Mouse (Mus musculus): ENCODE data around the gene Zfp119b.
A peak's percentile ranks its signal among the peaks of the same experiment; 100 is the strongest.
"Not testable (repeated sequence)": the region's sequence is repeated elsewhere in the genome, so short reads cannot be mapped to it uniquely, and the experiment has no call there.

Zfp119b gene

GRCm38 (mm10) chr17:55957726-55958583 is 8.7 kb upstream of the Zfp119b start:
- no peak for DNase-seq (ENCODE audit: low read depth, low spot score)

- DNase-seq (ENCODE audit: low read depth, low spot score) = no peak
These were observed 7.9 kb upstream of the Zfp119b start for GRCm38 (mm10) chr17:55957168-55957567.

GRCm38 (mm10) chr17:55956591-55956990 is 7.3 kb upstream of the Zfp119b start:
- DNase-seq (ENCODE audit: low read depth, low spot score) = no peak

DNA sequence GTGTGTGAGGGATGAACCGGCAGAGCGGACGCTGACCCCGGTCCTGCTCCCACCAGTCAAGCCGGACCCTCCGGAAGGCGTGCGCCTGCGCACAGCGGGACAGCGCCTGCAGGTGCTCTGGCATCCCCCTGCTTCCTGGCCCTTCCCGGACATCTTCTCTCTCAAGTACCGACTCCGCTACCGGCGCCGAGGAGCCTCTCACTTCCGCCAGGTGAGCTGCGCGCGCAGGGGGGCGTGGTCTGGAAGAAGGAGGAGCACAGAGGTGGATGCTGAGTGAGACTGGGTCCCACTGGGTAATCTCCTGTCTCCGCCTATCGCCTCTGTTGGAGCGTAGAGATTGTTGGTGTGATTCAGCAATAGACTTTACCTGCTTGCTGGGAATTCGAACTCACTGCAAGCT is 6.8 kb upstream of the Zfp119b start:
- DNase-seq (ENCODE audit: low read depth, low spot score) = peak; percentile 88

DNA sequence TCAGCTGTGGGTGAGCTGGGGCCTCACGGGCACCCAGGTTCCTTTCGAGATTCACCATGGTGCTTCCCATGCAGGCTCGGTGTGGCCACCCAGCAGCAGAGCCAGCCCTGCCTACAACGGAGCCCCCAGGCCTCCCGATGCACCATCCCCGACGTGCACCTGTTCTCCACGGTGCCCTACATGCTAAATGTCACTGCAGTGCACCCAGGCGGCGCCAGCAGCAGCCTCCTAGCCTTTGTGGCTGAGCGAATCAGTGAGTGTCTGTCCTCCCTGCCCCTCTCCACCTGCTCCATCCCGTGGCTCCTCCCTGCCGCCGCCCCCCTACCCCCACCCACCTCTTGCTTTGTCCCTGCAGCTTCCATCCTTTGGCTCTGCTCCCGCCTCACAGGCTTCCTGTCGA is 4.9 kb upstream of the Zfp119b start:
- no peak for DNase-seq (ENCODE audit: low read depth, low spot score)

GRCm38 (mm10) chr17:55953751-55954150 is 4.5 kb upstream of the Zfp119b start:
- no peak for DNase-seq (ENCODE audit: low read depth, low spot score)

DNA sequence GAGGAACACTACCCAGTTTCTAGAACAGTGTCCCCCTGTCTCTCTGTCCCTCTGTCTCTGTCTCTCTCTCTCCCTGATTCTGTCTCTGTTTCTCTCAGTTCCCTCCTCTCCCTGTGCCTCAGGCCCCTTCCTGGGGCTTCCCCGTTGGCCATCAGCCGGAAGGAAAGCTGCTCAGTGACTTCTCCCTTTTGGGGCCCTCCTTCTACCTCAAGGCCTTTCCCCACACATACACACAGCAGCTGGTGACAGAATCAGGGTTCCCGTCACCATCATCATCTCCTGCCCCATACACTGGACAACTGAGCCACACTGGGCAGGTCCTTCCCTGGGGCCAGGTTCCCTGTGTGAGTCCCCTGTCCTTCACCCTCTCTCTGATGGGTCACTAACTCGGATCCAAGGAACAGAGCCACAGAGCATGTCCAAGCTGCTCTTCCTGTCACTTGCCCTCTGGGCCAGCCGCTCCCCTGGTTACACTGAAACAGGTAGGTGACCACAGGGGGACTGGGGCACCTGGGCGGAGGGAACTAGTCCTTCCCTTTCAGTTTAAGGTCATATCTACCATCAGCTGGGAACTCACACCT is 3.2 kb upstream of the Zfp119b start, which contains the start of gene Ebi3:
TSS of gene Ebi3 (plus strand) at position 194 of the 581 bp plus-strand sequence.
- no peak for DNase-seq (ENCODE audit: low read depth, low spot score)

GRCm38 (mm10) chr17:55952041-55952440 is 2.7 kb upstream of the Zfp119b start:
- DNase-seq (ENCODE audit: low read depth, low spot score) = no peak

DNA sequence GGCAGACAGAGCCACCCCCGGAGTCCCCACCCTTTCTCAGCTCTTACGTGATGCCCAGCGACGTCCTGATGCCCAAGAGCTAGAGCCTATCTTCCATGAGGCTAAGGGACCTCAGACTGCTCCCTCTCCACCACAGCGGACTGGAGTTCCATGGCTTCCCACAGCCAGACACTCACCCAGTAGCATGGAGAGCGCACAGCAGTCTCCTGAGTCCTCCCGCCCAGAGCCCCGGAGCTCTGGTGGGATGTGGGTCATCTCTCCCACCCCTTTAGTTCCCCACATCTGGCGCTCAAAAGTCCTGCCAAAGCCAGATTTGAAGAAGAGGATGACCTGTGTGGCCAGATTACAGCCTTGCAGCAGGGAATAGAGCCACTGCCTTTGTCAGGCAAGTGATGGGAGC is 1.3 kb upstream of the Zfp119b start:
- no peak for DNase-seq (ENCODE audit: low read depth, low spot score)

DNA sequence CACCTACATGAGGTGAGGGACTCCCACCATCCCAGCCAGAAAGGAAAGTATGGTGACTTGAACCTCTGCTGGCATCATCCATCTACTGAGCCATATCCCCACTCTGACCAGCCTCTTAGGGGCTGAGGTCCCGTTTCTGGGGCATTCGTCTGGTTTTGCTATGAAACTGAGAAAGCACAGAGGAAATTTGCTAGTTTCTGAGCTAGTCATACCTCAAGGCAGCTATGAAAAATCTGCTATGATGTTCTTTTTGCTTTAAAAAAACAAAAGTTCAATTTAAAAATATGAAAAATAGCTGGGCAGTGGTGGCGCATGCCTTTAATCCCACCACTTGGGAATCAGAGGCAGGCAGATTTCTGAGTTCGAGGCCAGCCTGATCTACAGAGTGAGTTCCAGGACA is 653 bp downstream of the Zfp119b start:
- no peak for DNase-seq (ENCODE audit: low read depth, low spot score)

DNA sequence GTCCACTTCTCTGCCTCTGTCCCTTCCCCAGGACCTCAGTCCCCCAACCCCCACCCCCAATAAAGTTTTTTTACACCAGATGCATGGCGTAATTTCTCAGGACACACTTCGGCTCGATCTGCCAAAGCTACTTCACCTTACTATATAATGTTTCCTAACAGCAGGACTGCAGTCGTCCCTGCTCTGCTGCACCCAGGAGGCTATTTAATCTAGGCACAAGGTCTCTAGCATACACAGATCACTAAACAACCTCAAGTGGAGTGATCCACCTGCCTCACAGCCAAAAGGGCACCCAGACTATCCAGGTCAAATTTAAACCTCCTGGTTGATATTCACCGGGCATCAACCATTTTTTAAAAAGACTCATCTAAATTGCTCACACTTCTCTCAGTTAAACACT is 3.6 kb downstream of the Zfp119b start:
- no peak for DNase-seq (ENCODE audit: low read depth, low spot score)

DNA sequence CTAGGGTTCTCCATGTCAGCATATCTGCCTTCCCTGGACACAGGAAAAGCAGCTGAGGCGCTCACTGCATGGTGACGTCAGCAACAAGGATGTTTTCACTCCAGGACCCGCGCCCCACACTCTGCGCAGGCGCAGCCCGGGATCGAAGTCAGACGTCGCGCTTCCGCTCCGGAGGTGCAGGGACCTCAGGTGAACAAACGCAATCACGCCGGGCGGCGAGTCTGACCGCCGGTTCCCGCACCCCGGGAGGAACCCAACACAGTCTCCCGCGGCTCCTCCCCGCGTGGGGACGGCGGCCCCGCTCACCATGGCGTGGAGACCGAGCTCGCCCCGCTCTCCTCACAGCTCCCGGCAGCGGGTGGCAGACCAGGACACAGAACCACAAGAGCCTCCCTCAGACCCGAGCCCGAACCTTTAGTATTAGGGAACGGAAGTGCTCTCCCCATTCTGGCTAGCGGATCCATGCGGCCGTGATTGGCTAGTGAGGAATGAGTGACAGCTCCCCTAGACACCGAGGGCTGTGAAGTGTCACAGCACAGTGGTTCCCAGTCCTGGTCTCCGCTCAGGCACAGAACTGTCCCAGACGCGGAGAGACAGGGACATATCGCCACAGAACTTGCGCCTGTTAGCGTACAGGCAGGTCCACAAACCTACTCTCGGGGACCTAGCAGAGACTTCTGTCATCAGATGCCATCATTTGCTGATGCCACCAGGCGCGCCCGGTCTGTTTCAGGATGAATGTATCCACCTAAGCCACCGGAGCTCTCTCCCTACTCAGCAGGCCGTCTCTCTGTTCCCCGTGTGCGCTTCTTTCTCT is 4.2 kb downstream of the Zfp119b start:
- DNase-seq (ENCODE audit: low read depth, low spot score) = peak; percentile 50

- not testable (repeated sequence) for DNase-seq (ENCODE audit: low read depth, low spot score)
These were observed 4.9 kb downstream of the Zfp119b start for GRCm38 (mm10) chr17:55944387-55944865.

- no peak for DNase-seq (ENCODE audit: low read depth, low spot score)
These were observed 16.1 kb downstream of the Zfp119b start for GRCm38 (mm10) chr17:55933191-55933590.

DNA sequence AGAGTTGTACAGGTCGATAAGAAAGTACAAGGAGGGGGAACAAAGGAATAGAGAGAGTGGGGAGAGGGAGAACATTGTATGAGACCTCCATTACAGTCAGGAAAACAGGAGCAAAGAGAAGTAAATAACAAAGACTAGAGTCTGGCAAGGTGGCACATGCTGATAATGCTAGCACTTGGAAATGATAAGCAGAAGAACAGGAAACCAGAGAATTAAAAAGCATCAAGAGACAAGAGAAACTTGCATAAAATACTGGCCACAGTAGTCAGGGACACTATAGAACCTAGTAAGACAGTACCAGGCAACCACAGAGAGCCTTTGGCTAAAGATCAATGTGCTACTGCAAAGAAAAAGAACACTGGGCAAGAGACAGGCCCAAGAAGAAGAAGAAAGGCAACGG is 16.7 kb downstream of the Zfp119b start:
- DNase-seq (ENCODE audit: low read depth, low spot score) = no peak

DNA sequence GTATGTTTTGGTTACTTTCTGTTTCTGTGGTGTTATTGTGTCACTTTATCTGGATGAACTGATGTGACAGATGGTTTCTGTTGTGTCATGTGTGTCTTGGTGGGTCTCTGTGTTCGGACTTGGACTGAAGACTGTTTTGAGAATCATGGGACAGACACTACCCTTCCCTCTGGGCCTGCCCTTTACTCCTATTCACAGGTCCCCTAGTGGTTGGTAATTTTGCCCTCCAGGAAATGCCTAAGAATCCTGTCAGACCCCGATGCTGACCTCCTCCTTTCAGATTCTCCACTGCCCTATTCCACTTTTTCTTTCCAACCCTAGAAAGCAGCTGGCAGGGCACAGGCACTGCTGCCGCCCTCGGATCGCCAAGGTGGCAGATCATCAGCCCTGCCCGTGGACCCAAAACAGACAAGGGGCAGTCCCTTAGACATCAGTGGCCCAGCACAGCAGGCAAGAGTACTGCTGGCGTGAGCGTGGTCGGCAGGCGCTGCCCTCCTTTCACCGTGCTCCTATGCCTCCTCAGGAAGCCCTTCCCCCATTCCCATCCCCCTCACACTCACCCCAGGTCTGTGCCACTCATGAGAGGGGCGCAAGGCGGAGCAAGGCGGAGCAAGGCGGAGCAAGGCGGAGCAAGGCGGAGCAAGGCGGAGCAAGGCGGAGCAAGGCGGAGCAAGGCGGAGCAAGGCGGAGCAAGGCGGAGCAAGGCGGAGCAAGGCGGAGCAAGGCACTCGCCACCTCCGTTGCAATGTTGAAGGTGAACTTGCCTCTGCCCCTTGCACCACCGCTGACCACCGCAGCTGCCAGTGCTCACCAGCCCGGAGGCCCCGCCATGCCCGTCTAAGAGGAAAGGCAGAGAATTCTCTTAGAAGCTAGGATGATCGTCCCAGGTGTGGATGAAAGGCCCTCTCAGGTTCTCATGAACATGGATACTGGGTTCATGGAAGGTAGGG is 17.5 kb downstream of the Zfp119b start:
- DNase-seq (ENCODE audit: low read depth, low spot score) = peak; percentile 70

DNA sequence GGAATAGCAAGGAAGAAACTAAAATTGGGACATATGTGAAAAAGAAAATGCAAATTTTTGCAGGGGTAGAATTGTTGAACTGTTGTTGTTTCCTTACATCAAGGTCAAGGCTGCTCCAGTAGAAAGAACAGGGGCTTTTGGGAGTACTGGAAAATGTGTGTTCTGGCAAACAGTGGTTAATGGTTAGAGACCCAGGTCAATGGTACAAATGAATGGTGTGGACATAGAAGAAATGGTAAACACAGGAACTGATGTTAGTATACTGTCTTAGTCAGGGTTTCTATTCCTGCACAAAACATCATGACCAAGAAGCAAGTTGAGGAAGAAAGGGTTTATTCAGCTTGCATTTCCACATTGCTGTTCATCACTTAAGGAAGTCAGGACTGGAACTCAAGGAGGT is 42.6 kb downstream of the Zfp119b start:
- DNase-seq (ENCODE audit: low read depth, low spot score) = no peak

DNA sequence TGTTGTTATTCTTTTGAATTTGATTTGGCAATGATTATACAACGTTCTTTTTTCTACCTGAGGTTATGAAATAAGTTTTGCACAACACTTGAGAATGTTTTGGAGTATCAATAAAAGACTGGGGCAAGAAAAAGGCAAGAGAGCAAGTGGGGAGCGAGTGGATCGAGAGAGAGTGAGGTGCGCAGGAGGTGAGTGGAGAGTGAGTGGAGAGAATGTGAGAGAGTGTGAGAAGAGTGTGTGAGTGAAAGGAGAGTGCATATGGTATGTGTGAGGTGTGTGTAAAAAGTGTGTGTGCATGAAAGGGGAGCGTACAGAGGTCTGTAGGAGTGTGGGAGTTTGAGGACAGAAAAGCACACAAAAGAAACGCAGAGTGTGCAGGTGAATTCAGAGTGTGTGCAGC is 45.2 kb downstream of the Zfp119b start:
- no peak for DNase-seq (ENCODE audit: low read depth, low spot score)

DNA sequence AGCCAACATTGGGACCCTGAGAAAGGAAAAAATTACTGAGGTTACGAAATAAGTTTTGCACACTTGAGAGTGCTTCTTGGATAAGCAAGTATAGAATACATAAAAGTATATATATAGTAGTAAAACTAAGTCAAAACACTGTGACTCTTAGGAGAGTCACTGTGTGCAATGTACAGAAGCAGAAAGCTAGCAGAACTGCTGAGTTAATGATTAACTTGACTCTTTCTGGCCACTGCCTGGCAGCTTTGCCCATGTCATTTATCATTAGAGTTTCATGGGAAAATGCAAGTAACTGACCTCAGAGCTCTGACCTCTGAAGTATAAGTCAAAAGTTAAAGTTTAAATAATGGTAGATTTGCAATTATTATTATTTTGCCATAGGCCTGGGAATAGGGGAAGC is 45.6 kb downstream of the Zfp119b start:
- no peak for DNase-seq (ENCODE audit: low read depth, low spot score)

- DNase-seq (ENCODE audit: low read depth, low spot score) = no peak
These were observed 46.2 kb downstream of the Zfp119b start for GRCm38 (mm10) chr17:55903087-55903486.

- not testable (repeated sequence) for DNase-seq (ENCODE audit: low read depth, low spot score)
These were observed 56.8 kb downstream of the Zfp119b start for GRCm38 (mm10) chr17:55892406-55892955.

Measured in WW6 (cell line).